Mouse (Mus musculus) lung, embryonic 15.5 days (tissue): ENCODE results near the gene Ngdn. TPM values are rescaled to one million over a fixed set of nuclear protein-coding genes. Genes with fewer than 3 reads are reported as not detected.
A peak's percentile ranks its signal among the peaks of the same experiment; 100 is the strongest.

ENCODE experiments used
- ATAC-seq: fragments of 200-750 bp; cut with Nextera tagmentation; 2 replicates; pipeline ENCODE4 v1.8.0; 2017; ENCODE audit warnings: moderate number of reproducible peaks, borderline replicate concordance; ENCODE audit not compliant: low FRiP score, low TSS enrichment; ENCODE audit errors: extremely low read depth
- H3K27ac ChIP-seq: fragments of 300-500 bp; sonication (generic); 2 replicates; pipeline ENCODE4 v1.5.1; 2015; ENCODE audit warnings: moderate library complexity, mild to moderate bottlenecking, inconsistent platforms
- H3K27me3 ChIP-seq: fragments of 300-500 bp; sonication (generic); 2 replicates; pipeline ENCODE4 v1.6.1; 2015; ENCODE audit warnings: inconsistent platforms
- H3K36me3 ChIP-seq: fragments of 300-500 bp; sonication (generic); 2 replicates; pipeline ENCODE4 v1.6.1; 2015; ENCODE audit warnings: inconsistent platforms
- H3K4me1 ChIP-seq: fragments of 300-500 bp; sonication (generic); 2 replicates; pipeline ENCODE4 v1.6.1; 2015; ENCODE audit warnings: inconsistent platforms
- H3K4me2 ChIP-seq: fragments of 300-500 bp; sonication (generic); 2 replicates; pipeline ENCODE4 v1.6.1; 2015; ENCODE audit warnings: inconsistent platforms, mild to moderate bottlenecking, moderate library complexity
- H3K4me3 ChIP-seq: fragments of 300-500 bp; sonication (generic); 2 replicates; pipeline ENCODE4 v1.5.1; 2015; ENCODE audit warnings: mild to moderate bottlenecking, inconsistent platforms
- H3K9ac ChIP-seq: fragments of 300-500 bp; sonication (generic); 2 replicates; pipeline ENCODE4 v1.6.1; 2015; ENCODE audit warnings: inconsistent platforms
- H3K9me3 ChIP-seq: fragments of 300-500 bp; sonication (generic); 2 replicates; pipeline ENCODE4 v1.6.1; 2016; ENCODE audit warnings: inconsistent platforms
- WGBS: fragments of 180-500 bp; shearing (Covaris S2); methylation state at CpG from one replicate; pipeline ENCODE4 v1.1.7; 2015; 5-methylcytosine and 5-hydroxymethylcytosine counted together
- polyA plus RNA-seq: library from polyadenylated mRNA; unstranded; fragments of >200 nt; fragmentation: Nextera tagmentation; extraction: Ambion mirVana; gene quantifications from 2 replicates; pipeline ENCODE4 v1.2.1, GENCODE M21; 2015

The Ngdn gene
- polyA plus RNA-seq, 1 experiment from 2014 or later = 81.3 TPM

DNA sequence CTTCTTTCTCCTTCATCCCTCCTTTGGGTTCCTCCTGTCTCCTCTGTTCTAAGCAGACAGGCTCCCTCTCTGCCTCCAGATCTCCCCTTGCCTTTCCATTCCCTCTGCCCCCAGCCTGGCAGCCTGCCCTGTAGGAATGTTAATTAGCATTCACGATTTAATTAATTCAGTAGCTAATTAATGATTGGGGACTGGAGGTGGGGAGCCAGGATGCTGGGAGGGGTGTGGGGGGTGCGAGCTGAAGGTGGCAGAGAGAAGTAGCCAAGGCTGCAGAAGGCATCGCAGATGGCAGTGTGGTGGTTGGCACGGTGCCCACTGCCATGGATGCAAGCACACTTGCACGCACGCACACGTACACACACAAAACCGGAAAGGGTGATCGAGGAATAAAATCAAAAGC lies 37.2 kb downstream of the Ngdn start:
- Histone ChIP-seq H3K4me1 (no peaks in the 10 kb centered on the region), H3K4me2 (no peak overlapping the region), H3K36me3 (no peaks in the 10 kb centered on the region), H3K9ac (no peak overlapping the region), H3K9me3 (no peaks in the 10 kb centered on the region), H3K27ac (no peak overlapping the region), H3K4me3 (no peak overlapping the region), H3K27me3 (no peaks in the 10 kb centered on the region)
- WGBS = 70% methylated on average over 9 of the region's 9 CpGs
- ATAC-seq = no peak

DNA sequence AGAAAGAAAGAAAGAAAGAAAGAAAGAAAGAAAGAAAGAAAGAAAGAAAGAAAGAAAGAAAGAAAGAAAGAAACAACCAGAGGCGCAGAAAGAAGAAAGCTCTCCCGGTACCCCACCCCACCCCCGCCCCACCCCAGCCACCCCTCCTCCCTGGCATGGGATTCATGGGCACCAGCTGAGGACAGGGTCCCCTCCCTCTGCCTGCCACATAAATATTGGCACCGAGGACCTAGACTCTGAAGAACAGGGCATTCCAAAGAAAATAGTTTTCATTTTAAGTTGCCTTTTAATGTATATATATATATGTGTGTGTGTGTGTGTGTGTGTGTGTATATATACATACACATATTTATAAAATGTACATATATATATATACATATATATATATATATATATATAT lies 37.8 kb downstream of the Ngdn start:
- Histone ChIP-seq H3K4me2 (no peak overlapping the region), H3K27me3 (no peaks in the 10 kb centered on the region), H3K27ac (no peak overlapping the region), H3K4me3 (no peak overlapping the region), H3K36me3 (no peaks in the 10 kb centered on the region), H3K9ac (no peak overlapping the region), H3K9me3 (no peaks in the 10 kb centered on the region), H3K4me1 (no peaks in the 10 kb centered on the region)
- no peak for ATAC-seq
- 80% methylated on average over 4 of the region's 4 CpGs for WGBS

DNA sequence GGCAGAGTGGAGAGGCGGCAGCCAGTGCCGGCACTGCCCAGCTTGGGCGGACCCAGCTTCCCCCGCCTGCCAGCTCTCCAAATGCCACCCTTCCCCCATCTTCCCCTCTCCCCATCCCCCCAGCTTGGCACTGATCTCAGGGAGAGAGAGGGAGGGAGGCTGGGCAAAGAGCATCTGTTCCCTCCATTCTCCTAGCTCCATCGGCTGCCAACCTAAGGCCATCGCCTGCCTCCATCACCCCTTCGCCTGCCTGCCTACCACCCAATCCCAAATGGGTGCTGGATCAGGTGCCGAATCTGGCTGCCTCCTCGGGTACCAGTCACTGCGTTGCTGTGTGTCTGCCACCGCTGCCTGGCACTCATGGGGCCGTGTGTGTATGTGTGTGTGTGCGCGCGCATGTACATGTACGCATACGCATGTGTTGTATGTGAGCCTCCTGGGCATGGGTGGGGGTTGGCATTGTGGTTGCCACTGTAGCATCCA lies 38.5 kb downstream of the Ngdn start:
- 81% methylated on average over 16 of the region's 17 CpGs for WGBS
- Histone ChIP-seq H3K27ac (no peak overlapping the region), H3K9ac (no peak overlapping the region), H3K4me3 (no peak overlapping the region), H3K4me2 (no peak overlapping the region), H3K36me3 (no peaks in the 10 kb centered on the region), H3K4me1 (no peaks in the 10 kb centered on the region), H3K27me3 (no peaks in the 10 kb centered on the region), H3K9me3 (no peaks in the 10 kb centered on the region)
- ATAC-seq = no peak

DNA sequence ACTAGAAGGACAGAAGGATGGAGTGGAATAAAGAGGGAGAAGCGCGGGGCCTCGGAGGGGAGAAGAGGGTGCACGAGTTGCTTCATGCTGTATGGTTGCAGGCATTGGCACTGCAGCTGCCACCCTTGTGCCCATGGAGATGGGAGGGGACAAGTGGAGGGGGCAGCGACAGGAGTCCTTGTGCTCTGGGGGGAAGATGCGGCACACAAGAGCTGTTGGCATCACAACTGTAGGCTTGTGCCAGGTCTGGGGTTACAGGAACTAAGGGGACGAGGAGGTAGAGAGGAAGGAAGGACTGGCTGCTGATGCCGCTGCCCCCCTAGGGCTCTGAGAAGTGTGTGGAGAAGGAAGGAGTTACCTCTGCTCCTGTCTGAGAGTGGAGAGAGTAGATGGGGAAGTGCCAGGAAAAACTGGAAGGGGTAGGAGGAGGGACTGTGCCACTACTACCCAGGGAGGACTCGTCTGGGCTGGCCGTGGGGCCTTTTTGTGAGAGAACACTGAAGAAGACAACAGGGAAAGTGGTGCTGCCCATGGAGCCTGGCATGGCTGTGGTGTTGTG lies 39.0 kb downstream of the Ngdn start:
- H3K4me1 ChIP-seq = no peaks in the 10 kb centered on the region
- no peaks in the 10 kb centered on the region for H3K9me3 ChIP-seq
- no peak overlapping the region for H3K4me2 ChIP-seq
- H3K36me3 ChIP-seq = no peaks in the 10 kb centered on the region
- no peak for ATAC-seq
- no peaks in the 10 kb centered on the region for H3K27me3 ChIP-seq
- no peak overlapping the region for H3K4me3 ChIP-seq
- 79% methylated on average over 10 of the region's 10 CpGs for WGBS
- H3K27ac ChIP-seq = no peak overlapping the region
- no peak overlapping the region for H3K9ac ChIP-seq

DNA sequence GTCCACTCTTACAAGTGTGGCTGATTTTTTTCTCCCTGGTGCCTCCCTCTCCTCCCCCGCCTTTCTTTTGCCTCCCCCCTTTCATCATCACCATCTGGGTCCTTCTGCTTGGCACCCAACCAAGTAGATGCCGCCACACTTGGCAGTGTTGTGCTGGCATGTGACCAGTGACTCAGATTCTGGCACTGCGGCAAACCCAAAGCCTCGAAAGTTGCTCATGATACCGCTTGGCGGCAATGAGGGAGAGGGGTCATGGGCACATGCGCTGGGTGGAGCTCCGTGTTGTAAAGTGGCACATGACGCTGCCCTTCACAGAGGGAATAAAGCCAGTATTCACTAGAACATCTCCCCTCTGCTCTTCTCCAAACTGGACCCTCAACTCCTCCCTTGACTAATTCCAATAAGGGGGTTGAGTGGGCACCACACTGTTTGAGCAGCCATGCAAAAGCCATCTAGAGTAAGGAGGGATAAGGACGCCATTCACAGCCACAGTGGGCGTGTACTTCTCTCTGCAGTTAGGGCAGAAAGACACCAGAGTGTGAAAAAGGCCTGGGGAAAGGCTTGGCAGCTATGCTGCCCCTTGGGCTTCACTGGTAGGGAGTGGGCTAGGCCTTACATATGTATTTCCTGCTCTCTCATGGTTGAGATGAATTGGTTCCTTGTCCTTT lies 40.0 kb downstream of the Ngdn start:
- Histone ChIP-seq H3K27me3 (no peaks in the 10 kb centered on the region), H3K36me3 (no peaks in the 10 kb centered on the region), H3K4me2 (no peak overlapping the region), H3K9me3 (no peaks in the 10 kb centered on the region), H3K4me1 (no peaks in the 10 kb centered on the region), H3K9ac (no peak overlapping the region), H3K4me3 (no peak overlapping the region), H3K27ac (no peak overlapping the region)
- WGBS = 65% methylated on average over 11 of the region's 11 CpGs
- no peak for ATAC-seq

DNA sequence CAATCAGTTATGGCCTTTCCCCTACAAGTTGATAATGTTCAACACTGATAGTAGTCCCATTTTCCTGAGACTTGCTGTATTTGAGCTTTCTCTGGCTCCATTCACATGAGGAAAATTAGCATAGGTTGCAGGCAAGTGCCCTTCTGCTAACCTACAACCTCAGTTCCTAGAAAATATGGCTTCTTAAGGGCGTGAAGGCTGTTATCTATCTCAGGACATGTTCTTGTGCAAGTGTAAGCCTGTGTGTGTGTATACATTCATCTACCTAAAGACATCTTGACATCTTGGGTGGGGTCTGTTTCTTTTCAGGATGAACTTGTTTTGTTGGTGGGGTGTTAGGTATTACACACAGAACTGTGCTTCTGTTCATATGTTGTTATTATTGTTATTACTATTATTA lies 43.8 kb downstream of the Ngdn start:
- 60% methylated on average over 1 of the region's 1 CpGs for WGBS
- H3K9ac ChIP-seq = no peak overlapping the region

DNA sequence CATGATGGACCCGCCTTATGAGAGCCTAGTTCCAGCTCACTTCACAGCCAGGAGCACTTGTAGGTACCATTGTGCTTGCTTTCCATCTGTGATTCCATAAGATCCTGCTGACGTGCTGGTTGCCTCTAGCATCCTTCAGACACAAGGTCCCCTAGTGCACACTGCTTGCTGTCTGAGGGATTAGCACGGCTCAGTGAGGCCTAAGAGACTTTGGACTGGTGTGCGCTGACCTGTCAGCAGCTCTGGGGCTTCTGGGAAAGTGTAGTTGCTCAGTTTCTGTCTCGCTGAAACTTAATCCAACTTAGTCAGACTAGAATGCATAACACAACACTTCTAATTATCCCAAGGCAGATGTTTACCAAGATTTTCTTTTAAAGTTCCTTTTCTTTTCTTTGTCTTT lies 44.7 kb downstream of the Ngdn start:
- peaks cover 13% of the 10 kb centered on the region for H3K4me1 ChIP-seq
- no peaks in the 10 kb centered on the region for H3K9me3 ChIP-seq
- no peak overlapping the region for H3K27ac ChIP-seq
- H3K36me3 ChIP-seq = no peaks in the 10 kb centered on the region
- ATAC-seq = no peak
- no peak overlapping the region for H3K4me2 ChIP-seq
- H3K9ac ChIP-seq = no peak overlapping the region
- no peaks in the 10 kb centered on the region for H3K27me3 ChIP-seq
- no peak overlapping the region for H3K4me3 ChIP-seq
- WGBS = 73% methylated on average over 5 of the region's 5 CpGs

More for the DNA sequence above, 43.8 kb downstream of the Ngdn start:
- no peak overlapping the region for H3K4me3 ChIP-seq
- ATAC-seq = no peak
- H3K36me3 ChIP-seq = no peaks in the 10 kb centered on the region
- no peak overlapping the region for H3K27ac ChIP-seq
- H3K4me2 ChIP-seq = no peak overlapping the region
- H3K9me3 ChIP-seq = no peaks in the 10 kb centered on the region
- peaks cover 13% of the 10 kb centered on the region for H3K4me1 ChIP-seq
- no peaks in the 10 kb centered on the region for H3K27me3 ChIP-seq

DNA sequence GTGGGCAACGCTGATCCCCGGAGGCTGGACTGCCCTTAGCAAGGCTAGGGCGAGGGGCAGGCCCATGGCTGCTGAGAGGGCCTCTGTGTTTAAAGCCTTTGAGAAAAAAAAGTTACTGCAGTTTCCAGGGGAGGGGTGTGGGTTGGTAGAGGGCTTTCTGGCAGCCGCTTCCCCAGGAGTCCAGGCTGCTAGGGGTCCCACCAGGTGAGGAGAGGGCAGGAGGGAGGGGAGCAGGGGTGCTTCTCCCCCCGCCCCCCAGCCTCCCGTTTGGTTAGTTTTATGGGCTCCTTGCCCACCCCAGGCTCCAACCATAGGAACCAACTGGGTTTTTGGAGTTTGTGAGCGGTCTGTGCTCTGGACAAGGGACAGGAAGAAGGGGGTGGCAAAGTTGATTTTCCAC lies 46.6 kb downstream of the Ngdn start:
- Histone ChIP-seq H3K27me3 (no peaks in the 10 kb centered on the region), H3K36me3 (no peaks in the 10 kb centered on the region), H3K9ac (no peak overlapping the region), H3K9me3 (no peaks in the 10 kb centered on the region), H3K4me3 (no peak overlapping the region), H3K4me2 (no peak overlapping the region), H3K27ac (no peak overlapping the region), H3K4me1 (peaks cover 13% of the 10 kb centered on the region)
- ATAC-seq = no peak
- 44% methylated on average over 7 of the region's 7 CpGs for WGBS

DNA sequence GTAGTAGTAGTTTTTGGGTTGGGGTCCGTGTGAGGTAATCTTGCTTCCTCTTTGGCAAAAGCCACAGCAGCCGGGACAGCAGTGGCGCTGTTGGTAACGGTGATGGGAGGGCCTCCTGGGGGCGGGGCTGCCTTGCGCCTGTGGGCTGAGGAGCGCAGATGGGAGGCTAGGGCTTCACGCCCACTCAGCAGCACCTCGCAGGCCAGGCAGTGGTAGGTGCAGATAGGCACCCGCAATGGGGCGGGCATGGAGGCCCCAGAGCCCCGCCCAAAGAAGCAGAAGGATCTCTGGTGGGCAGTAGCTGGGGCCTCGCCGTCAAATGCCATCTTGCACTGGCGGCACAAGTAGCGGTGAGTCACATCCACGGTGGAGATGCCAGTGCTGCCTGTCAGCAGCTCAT lies 47.4 kb downstream of the Ngdn start:
- WGBS = 20% methylated on average over 17 of the region's 17 CpGs
- no peak overlapping the region for H3K9ac ChIP-seq
- peak; percentile 71; the same call in 1 of the 2 replicates for ATAC-seq
- no peak overlapping the region for H3K27ac ChIP-seq
- no peaks in the 10 kb centered on the region for H3K36me3 ChIP-seq
- H3K4me2 ChIP-seq = peak overlapping the region; percentile 44
- H3K27me3 ChIP-seq = no peaks in the 10 kb centered on the region
- H3K9me3 ChIP-seq = no peaks in the 10 kb centered on the region
- peaks cover 13% of the 10 kb centered on the region for H3K4me1 ChIP-seq
- no peak overlapping the region for H3K4me3 ChIP-seq

DNA sequence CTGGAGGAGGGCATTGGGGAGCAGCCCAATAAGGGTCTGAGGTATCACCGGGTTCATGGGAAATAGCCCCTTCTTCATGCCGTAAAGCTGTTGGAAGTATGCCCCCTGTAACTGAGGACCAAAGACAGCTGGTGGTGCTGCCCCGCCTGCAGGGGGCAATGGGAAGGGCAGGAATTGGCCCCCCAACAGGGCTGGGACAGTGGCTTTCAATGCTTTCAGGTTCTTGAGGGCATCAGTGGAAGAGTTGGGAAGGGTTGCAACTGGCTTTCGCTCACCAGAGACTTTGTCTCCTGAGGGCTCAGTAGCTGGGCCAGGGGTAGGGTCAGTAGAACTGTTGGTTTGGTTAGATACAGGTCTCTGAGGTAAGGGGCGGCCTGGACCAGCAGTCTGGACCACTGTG lies 47.9 kb downstream of the Ngdn start:
- no peaks in the 10 kb centered on the region for H3K27me3 ChIP-seq
- H3K27ac ChIP-seq = no peak overlapping the region
- ATAC-seq = no peak
- H3K4me1 ChIP-seq = peaks cover 13% of the 10 kb centered on the region
- H3K4me3 ChIP-seq = no peak overlapping the region
- no peaks in the 10 kb centered on the region for H3K36me3 ChIP-seq
- 79% methylated on average over 5 of the region's 5 CpGs for WGBS
- no peaks in the 10 kb centered on the region for H3K9me3 ChIP-seq
- no peak overlapping the region for H3K4me2 ChIP-seq
- H3K9ac ChIP-seq = no peak overlapping the region

DNA sequence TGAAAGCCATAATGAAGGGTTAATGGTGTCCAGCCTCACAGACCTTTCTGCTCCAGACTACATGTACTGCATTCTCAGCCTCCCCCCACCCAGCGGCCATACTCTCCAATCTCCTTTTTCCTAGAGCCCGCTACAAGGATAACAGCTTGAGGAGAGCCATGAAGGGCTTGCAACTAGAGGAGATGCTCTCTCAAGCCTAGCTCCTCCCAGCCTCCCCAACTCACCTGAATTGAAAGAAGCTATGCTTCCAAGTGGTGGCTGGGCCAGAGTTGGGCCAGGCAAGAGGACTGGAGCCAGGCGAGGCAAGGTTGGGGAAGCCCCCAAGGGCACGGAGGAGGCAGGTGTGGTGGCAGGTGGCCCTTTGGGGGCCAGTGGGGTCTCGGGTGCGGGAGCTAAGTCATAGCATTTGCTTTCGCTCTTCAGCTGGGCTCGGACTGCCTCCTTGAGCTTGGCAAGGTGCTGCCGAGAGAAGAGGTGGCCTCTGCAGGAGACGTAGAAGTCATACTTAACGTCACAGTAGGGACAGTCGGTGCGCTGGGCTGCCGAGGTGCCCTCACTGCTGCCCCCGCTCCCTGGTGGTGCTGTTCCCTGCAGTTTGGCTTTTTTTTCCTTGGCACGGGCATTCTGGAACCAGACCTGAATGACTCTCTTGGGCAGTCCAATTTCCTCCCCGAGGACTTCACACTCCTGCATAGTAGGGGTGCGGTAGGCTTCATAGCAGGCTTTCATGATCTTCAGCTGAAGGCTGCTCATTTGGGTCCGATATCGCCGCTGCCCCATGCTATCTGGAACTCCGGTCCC lies 48.5 kb downstream of the Ngdn start:
- no peaks in the 10 kb centered on the region for H3K9me3 ChIP-seq
- H3K9ac ChIP-seq = no peak overlapping the region
- no peaks in the 10 kb centered on the region for H3K27me3 ChIP-seq
- ATAC-seq = no peak
- no peak overlapping the region for H3K27ac ChIP-seq
- no peaks in the 10 kb centered on the region for H3K36me3 ChIP-seq
- no peak overlapping the region for H3K4me2 ChIP-seq
- no peak overlapping the region for H3K4me3 ChIP-seq
- H3K4me1 ChIP-seq = peaks cover 13% of the 10 kb centered on the region
- 80% methylated on average over 22 of the region's 22 CpGs for WGBS
